Mouse (Mus musculus): ENCODE data around the gene Tsen34. TPM values are rescaled to one million over a fixed set of nuclear protein-coding genes. Genes with fewer than 3 reads are reported as not detected.
"Not testable (repeated sequence)": the region's sequence is repeated elsewhere in the genome, so short reads cannot be mapped to it uniquely, and the experiment has no call there.

Gene Tsen34
- polyA plus RNA-seq, 1 experiment from 2014 or later: 235 TPM

DNA sequence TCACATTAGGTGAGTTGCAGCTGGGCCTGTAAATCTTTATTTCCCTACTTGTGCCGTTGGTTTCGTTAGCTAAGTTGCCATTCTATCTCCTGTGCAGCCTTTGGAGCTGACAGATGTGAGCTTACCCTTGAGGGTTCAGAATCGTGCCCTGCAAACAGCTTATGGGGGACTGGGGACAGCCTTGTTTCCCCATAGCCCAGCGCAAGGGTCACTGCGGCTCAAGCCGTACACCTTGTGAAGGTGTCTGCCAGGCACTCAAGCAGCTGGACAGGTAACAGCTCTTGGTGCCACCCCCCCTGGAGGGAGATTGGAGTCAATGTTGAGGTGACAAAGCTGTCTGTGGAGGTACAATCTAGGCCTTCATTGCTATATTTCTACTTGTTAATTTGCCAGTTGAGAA lies 13.2 kb downstream of the Tsen34 start:
- Histone ChIP-seq H3K27ac (peak overlapping the region; percentile 48; the same call in 1 of the 2 replicates), H3K36me3 (ENCODE audit: insufficient read depth, low read length) (peaks cover 16% of the 10 kb centered on the region), H3K4me2 (ENCODE audit: low read length) (peak overlapping the region; percentile 59), H3K9ac (ENCODE audit: low read depth, low read length) (peak overlapping the region; percentile 76), H3K4me3 (replicated peaks; ENCODE audit: low read depth, low read length) (peak overlapping the region; percentile 68), H3K9me3 (replicated peaks; ENCODE audit: low read length) (no peaks in the 10 kb centered on the region), H3K27me3 (ENCODE audit: insufficient read depth, low read length) (no peaks in the 10 kb centered on the region), H3K4me1 (replicated peaks; ENCODE audit: insufficient read depth, low read length) (peaks cover 11% of the 10 kb centered on the region; the same call in 1 of the 2 replicates)
- no peak for TF ChIP-seq CTCF (IDR thresholded peaks at IDR 0.05; ENCODE audit: low read depth)
- DNase-seq (ENCODE audit: low spot score): no peak
- ATAC-seq (replicated peaks; ENCODE audit: low FRiP score, low read depth): no peak
- WGBS: 18% methylated on average over 6 of the region's 6 CpGs

DNA sequence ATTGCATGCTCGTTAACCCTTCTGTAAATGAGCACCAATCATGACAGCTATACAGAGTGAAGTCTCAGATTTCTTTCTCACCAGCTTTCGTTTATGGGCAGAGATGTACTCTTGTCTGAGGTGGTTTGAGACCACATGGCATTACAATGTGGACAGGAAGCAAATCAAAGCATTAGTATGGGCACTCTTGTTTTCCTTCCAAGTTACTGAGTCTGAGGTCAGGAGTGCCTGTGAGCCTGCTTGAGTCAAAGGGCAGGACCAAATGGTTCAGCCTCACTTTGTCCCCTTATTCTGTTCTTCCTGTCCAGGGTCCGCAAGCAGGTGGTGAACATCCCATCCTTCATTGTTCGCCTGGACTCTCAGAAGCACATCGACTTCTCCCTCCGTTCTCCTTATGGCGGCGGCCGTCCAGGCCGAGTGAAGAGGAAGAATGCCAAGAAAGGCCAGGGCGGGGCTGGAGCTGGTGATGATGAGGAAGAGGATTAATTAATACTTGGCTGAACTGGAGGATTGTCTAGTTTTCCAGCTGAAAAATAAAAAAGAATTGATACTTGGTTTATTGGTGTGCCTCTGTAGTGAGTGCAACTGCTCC lies 13.8 kb downstream of the Tsen34 start:
- Histone ChIP-seq H3K9me3 (replicated peaks; ENCODE audit: low read length) (no peaks in the 10 kb centered on the region), H3K4me1 (replicated peaks; ENCODE audit: insufficient read depth, low read length) (peaks cover 11% of the 10 kb centered on the region; the same call in 1 of the 2 replicates), H3K9ac (ENCODE audit: low read depth, low read length) (peak overlapping the region; percentile 76; the same call in 1 of the 2 replicates), H3K27me3 (ENCODE audit: insufficient read depth, low read length) (no peaks in the 10 kb centered on the region), H3K36me3 (ENCODE audit: insufficient read depth, low read length) (peaks cover 14% of the 10 kb centered on the region), H3K4me3 (replicated peaks; ENCODE audit: low read depth, low read length) (peak overlapping the region; percentile 68; the same call in 1 of the 2 replicates), H3K27ac (0 out of 2 replicates have a peak overlapping the region, but pooled peaks have one; percentile 48), H3K4me2 (ENCODE audit: low read length) (peak overlapping the region; percentile 59)
- TF ChIP-seq CTCF (IDR thresholded peaks at IDR 0.05; ENCODE audit: low read depth): no peak
- DNase-seq (ENCODE audit: low spot score) (peak; percentile 4), ATAC-seq (replicated peaks; ENCODE audit: low FRiP score, low read depth) (no peak)
- WGBS: 45% methylated on average over 11 of the region's 11 CpGs

DNA sequence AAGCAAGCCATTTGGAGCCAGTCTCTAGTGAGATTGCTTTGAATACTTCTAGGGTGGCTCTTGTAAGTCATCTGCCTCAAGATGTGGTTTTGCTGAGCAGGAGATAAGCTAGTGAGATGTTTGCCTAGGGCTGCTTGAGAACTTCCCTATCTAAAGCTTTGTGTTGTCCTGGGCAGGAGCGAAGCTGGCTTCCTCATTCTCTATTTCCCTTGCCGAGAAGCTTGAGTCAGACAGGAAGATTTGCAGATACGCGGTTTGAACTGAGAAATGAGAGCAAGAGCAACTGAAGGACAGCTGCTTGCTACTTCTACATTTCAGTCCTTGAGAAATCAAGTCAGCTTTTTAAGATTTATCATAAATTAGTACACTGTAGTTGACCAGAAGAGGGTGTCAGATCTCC lies 14.4 kb downstream of the Tsen34 start:
- Histone ChIP-seq H3K9me3 (replicated peaks; ENCODE audit: low read length) (no peaks in the 10 kb centered on the region), H3K4me2 (ENCODE audit: low read length) (no peak overlapping the region), H3K36me3 (ENCODE audit: insufficient read depth, low read length) (peaks cover 14% of the 10 kb centered on the region; the same call in 1 of the 2 replicates), H3K4me1 (replicated peaks; ENCODE audit: insufficient read depth, low read length) (peaks cover 11% of the 10 kb centered on the region; the same call in 1 of the 2 replicates), H3K27ac (no peak overlapping the region), H3K4me3 (replicated peaks; ENCODE audit: low read depth, low read length) (no peak overlapping the region), H3K9ac (ENCODE audit: low read depth, low read length) (no peak overlapping the region), H3K27me3 (ENCODE audit: insufficient read depth, low read length) (no peaks in the 10 kb centered on the region)
- ATAC-seq (replicated peaks; ENCODE audit: low FRiP score, low read depth): no peak
- WGBS: 68% methylated on average over 4 of the region's 4 CpGs
- DNase-seq (ENCODE audit: low spot score): peak; percentile 6
- no peak for TF ChIP-seq CTCF (IDR thresholded peaks at IDR 0.05; ENCODE audit: low read depth)

DNA sequence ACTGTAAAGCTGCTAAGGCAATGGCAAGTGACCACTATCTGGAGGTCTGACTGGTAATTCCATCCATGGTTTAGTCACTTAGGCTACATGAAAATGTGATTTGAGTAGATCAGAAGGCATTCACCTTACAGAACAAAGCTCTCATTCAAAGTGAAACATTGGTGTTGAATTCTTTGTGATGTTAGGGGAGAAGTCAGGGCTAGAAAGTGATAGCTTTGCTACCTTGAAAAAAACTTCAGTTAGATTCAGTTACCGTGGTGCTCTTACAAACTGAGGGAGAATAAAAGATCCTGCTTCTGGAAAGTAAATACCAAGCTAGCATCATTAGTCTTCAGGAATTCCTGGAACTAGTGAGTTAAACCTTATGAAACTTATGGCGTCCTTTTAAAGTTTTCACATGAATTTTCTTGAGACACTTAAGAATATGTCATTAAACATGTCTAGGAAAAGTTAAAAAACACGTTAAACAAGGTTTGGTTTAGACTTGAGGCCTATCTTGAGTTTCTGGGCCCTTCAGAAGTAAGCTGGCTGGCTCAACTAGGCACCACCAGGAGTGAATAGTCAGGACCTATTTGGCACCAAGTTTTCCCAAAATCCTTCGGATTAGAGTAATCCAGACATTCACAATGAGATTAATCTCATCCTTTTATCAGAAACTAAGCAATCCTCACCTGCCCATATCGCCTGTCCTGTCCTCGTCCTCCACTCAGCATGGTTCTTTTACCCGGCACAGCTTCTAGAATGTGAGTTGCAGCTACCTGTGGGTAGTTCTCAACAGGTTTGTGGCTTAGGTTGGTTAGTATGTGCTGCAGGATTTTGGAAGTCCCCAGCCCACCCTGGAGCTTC lies 15.1 kb downstream of the Tsen34 start:
- H3K9ac ChIP-seq (ENCODE audit: low read depth, low read length): no peak overlapping the region
- H3K36me3 ChIP-seq (ENCODE audit: insufficient read depth, low read length): peaks cover 14% of the 10 kb centered on the region; the same call in 1 of the 2 replicates
- no peak overlapping the region for H3K4me2 ChIP-seq (ENCODE audit: low read length)
- H3K27me3 ChIP-seq (ENCODE audit: insufficient read depth, low read length): no peaks in the 10 kb centered on the region
- no peak overlapping the region for H3K4me3 ChIP-seq (replicated peaks; ENCODE audit: low read depth, low read length)
- WGBS: 48% methylated on average over 7 of the region's 7 CpGs
- ATAC-seq (replicated peaks; ENCODE audit: low FRiP score, low read depth) (no peak), DNase-seq (ENCODE audit: low spot score) (no peak)
- no peaks in the 10 kb centered on the region for H3K9me3 ChIP-seq (replicated peaks; ENCODE audit: low read length)
- H3K4me1 ChIP-seq (replicated peaks; ENCODE audit: insufficient read depth, low read length): peaks cover 11% of the 10 kb centered on the region; the same call in 1 of the 2 replicates
- TF ChIP-seq CTCF (IDR thresholded peaks at IDR 0.05; ENCODE audit: low read depth): no peak
- no peak overlapping the region for H3K27ac ChIP-seq

DNA sequence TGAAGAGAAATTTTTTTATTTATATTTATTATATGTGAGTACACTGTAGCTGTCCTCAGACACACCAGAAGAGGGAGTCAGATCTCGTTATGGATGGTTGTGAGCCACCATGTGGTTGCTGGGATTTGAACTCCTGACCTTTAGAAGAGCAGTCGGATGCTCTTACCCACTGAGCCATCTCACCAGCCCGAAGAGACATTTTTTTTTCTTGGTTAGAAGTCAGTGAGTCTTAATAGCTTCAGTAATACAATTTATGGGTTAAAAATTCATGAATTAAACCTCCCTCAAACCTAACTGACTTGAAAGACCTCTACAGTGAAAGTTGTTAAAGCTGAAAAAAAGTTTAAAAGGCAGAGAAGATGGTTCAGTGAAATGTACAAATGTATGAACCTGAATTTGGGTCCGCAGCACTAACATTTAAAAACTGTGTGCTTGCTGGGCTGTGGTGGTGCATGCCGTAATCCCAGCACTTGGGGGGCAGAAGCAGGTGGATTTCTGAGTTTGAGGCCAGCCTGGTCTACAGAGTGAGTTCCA lies 15.9 kb downstream of the Tsen34 start:
- not testable (repeated sequence) for H3K9me3 ChIP-seq (replicated peaks; ENCODE audit: low read length); H3K4me3 ChIP-seq (replicated peaks; ENCODE audit: low read depth, low read length); H3K9ac ChIP-seq (ENCODE audit: low read depth, low read length); H3K27me3 ChIP-seq (ENCODE audit: insufficient read depth, low read length); ATAC-seq (replicated peaks; ENCODE audit: low FRiP score, low read depth); H3K4me2 ChIP-seq (ENCODE audit: low read length); DNase-seq (ENCODE audit: low spot score); H3K4me1 ChIP-seq (replicated peaks; ENCODE audit: insufficient read depth, low read length); H3K27ac ChIP-seq
- WGBS: 29% methylated on average over 5 of the region's 5 CpGs
- peak; percentile 26; the same call in 1 of the 2 replicates for TF ChIP-seq CTCF (IDR thresholded peaks at IDR 0.05; ENCODE audit: low read depth)
- H3K36me3 ChIP-seq (ENCODE audit: insufficient read depth, low read length): peaks cover 14% of the 10 kb centered on the region; the same call in 1 of the 2 replicates

DNA sequence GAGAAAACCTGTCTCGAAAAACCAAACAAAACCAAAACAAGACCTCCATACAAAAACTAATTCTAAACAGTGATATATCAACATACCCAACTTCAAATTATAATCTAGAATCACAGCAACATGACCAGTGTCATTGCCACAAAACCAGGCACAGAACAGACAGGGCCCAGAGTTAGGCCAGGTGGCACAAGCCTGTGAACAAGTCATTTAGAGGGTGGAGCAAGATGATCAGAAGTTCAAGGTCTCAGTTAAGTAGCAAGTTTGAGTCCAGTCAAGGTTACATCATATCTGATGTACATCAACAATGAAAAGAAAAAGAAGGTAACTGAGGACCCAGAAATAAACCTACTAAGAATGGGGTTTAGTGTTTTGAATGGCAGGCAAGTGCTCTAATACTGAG lies 16.3 kb downstream of the Tsen34 start:
- WGBS: 63% methylated on average over 1 of the region's 1 CpGs

More for the DNA sequence above, 16.3 kb downstream of the Tsen34 start:
- ATAC-seq (replicated peaks; ENCODE audit: low FRiP score, low read depth) (no peak), DNase-seq (ENCODE audit: low spot score) (no peak)
- H3K4me3 ChIP-seq (replicated peaks; ENCODE audit: low read depth, low read length): no peak overlapping the region
- H3K27ac ChIP-seq: no peak overlapping the region
- H3K4me1 ChIP-seq (replicated peaks; ENCODE audit: insufficient read depth, low read length): peaks cover 8% of the 10 kb centered on the region; the same call in 1 of the 2 replicates
- TF ChIP-seq CTCF (IDR thresholded peaks at IDR 0.05; ENCODE audit: low read depth): no peak
- H3K9me3 ChIP-seq (replicated peaks; ENCODE audit: low read length): no peaks in the 10 kb centered on the region
- H3K27me3 ChIP-seq (ENCODE audit: insufficient read depth, low read length): no peaks in the 10 kb centered on the region
- no peak overlapping the region for H3K4me2 ChIP-seq (ENCODE audit: low read length)
- peaks cover 14% of the 10 kb centered on the region; the same call in 1 of the 2 replicates for H3K36me3 ChIP-seq (ENCODE audit: insufficient read depth, low read length)
- no peak overlapping the region for H3K9ac ChIP-seq (ENCODE audit: low read depth, low read length)

Measured in kidney, postnatal 0 days (tissue).